Mouse (Mus musculus): ENCODE measurements around the gene Fcgr1. TPM values are rescaled to one million over a fixed set of nuclear protein-coding genes. Genes with fewer than 3 reads are reported as not detected.
"Not testable (repeated sequence)": the region's sequence is repeated elsewhere in the genome, so short reads cannot be mapped to it uniquely, and the experiment has no call there.

Gene Fcgr1
- polyA plus RNA-seq, 1 experiment from 2014 or later = 1.9 TPM

- Histone ChIP-seq H3K36me3 (no peaks in the 10 kb centered on the region), H3K9me3 (no peaks in the 10 kb centered on the region), H3K4me1 (replicated peaks) (peaks cover 44% of the 10 kb centered on the region), H3K27me3 (ENCODE audit: insufficient read depth, poor library complexity, severe bottlenecking) (no peaks in the 10 kb centered on the region), H3K4me3 (peak overlapping the region; percentile 59), H3K27ac (peak overlapping the region; percentile 62)
- no peak for DNase-seq (ENCODE audit: low spot score)
- WGBS = 50% methylated on average over 6 of the region's 6 CpGs
Observed at GRCm38 (mm10) chr3:96248141-96249033, 45.4 kb downstream of the Fcgr1 start.

GRCm38 (mm10) chr3:96247356-96248140 is 46.2 kb downstream of the Fcgr1 start:
- 3% methylated on average over 11 of the region's 11 CpGs for WGBS
- Histone ChIP-seq H3K4me1 (replicated peaks) (peaks cover 47% of the 10 kb centered on the region), H3K36me3 (no peaks in the 10 kb centered on the region), H3K27ac (peak overlapping the region; percentile 89), H3K9me3 (no peaks in the 10 kb centered on the region), H3K4me3 (peak overlapping the region; percentile 59), H3K27me3 (ENCODE audit: insufficient read depth, poor library complexity, severe bottlenecking) (no peaks in the 10 kb centered on the region)
- no peak for DNase-seq (ENCODE audit: low spot score)

GRCm38 (mm10) chr3:96246427-96246856 is 47.3 kb downstream of the Fcgr1 start, which contains the start of gene Hist2h3c1:
Gene Hist2h3c1, plus strand, starts transcription at chr3:96246685.
- DNase-seq (ENCODE audit: low spot score); H3K27me3 ChIP-seq (ENCODE audit: insufficient read depth, poor library complexity, severe bottlenecking); H3K36me3 ChIP-seq; H3K9me3 ChIP-seq: not testable (repeated sequence)
- WGBS = under 1% methylated on average over 18 of the region's 47 CpGs
- peak within 1 kb of the TSS; percentile 59 for H3K4me3 ChIP-seq
- peaks cover 47% of the 10 kb centered on the region for H3K4me1 ChIP-seq (replicated peaks)
- peak within 1 kb of the TSS; percentile 89 for H3K27ac ChIP-seq

- not testable (repeated sequence) for H3K36me3 ChIP-seq; H3K9me3 ChIP-seq; H3K27me3 ChIP-seq (ENCODE audit: insufficient read depth, poor library complexity, severe bottlenecking); DNase-seq (ENCODE audit: low spot score)
- Histone ChIP-seq H3K4me1 (replicated peaks) (peaks cover 48% of the 10 kb centered on the region), H3K4me3 (peak overlapping the region; percentile 44), H3K27ac (peak overlapping the region; percentile 81)
- WGBS = 1% methylated on average over 10 of the region's 21 CpGs
Observed at GRCm38 (mm10) chr3:96246018-96246417, 47.8 kb downstream of the Fcgr1 start.

GRCm38 (mm10) chr3:96245003-96245886 is 48.5 kb downstream of the Fcgr1 start, which contains the start of gene Hist2h2aa1:
Gene Hist2h2aa1, plus strand, starts transcription at chr3:96245497.
- under 1% methylated on average over 45 of the region's 88 CpGs for WGBS
- H3K9me3 ChIP-seq; H3K27me3 ChIP-seq (ENCODE audit: insufficient read depth, poor library complexity, severe bottlenecking); H3K36me3 ChIP-seq: not testable (repeated sequence)
- peak within 1 kb of the TSS; percentile 96 for H3K27ac ChIP-seq
- peaks cover 48% of the 10 kb centered on the region for H3K4me1 ChIP-seq (replicated peaks)
- peak; percentile 81 for DNase-seq (ENCODE audit: low spot score)
- H3K4me3 ChIP-seq = peak within 1 kb of the TSS; percentile 57

- Histone ChIP-seq H3K36me3 (no peaks in the 10 kb centered on the region), H3K4me1 (replicated peaks) (peaks cover 46% of the 10 kb centered on the region), H3K4me3 (peak overlapping the region; percentile 57; the same call in 1 of the 2 replicates), H3K27ac (peak overlapping the region; percentile 96), H3K27me3 (ENCODE audit: insufficient read depth, poor library complexity, severe bottlenecking) (no peaks in the 10 kb centered on the region), H3K9me3 (no peaks in the 10 kb centered on the region)
- no peak for DNase-seq (ENCODE audit: low spot score)
- WGBS = 85% methylated on average over 7 of the region's 7 CpGs
Observed at GRCm38 (mm10) chr3:96243921-96244572, 49.7 kb downstream of the Fcgr1 start.

- Histone ChIP-seq H3K4me3 (peak overlapping the region; percentile 42), H3K27me3 (ENCODE audit: insufficient read depth, poor library complexity, severe bottlenecking) (no peaks in the 10 kb centered on the region), H3K9me3 (no peaks in the 10 kb centered on the region), H3K4me1 (replicated peaks) (peaks cover 43% of the 10 kb centered on the region), H3K27ac (peak overlapping the region; percentile 96), H3K36me3 (no peaks in the 10 kb centered on the region)
- 79% methylated on average over 9 of the region's 9 CpGs for WGBS
- no peak for DNase-seq (ENCODE audit: low spot score)
Observed at GRCm38 (mm10) chr3:96240799-96241197, 53.0 kb downstream of the Fcgr1 start.

- not testable (repeated sequence) for H3K27me3 ChIP-seq (ENCODE audit: insufficient read depth, poor library complexity, severe bottlenecking); H3K36me3 ChIP-seq; H3K9me3 ChIP-seq
- peak within 1 kb of the TSS; percentile 96 for H3K27ac ChIP-seq
- peaks cover 43% of the 10 kb centered on the region for H3K4me1 ChIP-seq (replicated peaks)
- peak within 1 kb of the TSS; percentile 46 for H3K4me3 ChIP-seq
- 3% methylated on average over 44 of the region's 85 CpGs for WGBS
- DNase-seq (ENCODE audit: low spot score) = peak; percentile 74
Observed at GRCm38 (mm10) chr3:96239949-96240798, 53.6 kb downstream of the Fcgr1 start, which contains the start of gene Hist2h2aa2. Gene Hist2h2aa2, minus strand, starts transcription at chr3:96240276.

GRCm38 (mm10) chr3:96238954-96239793 is 54.6 kb downstream of the Fcgr1 start, which contains the start of gene Hist2h3c2:
Gene Hist2h3c2, minus strand, starts transcription at chr3:96239127.
- H3K36me3 ChIP-seq; H3K27me3 ChIP-seq (ENCODE audit: insufficient read depth, poor library complexity, severe bottlenecking); H3K9me3 ChIP-seq; DNase-seq (ENCODE audit: low spot score): not testable (repeated sequence)
- H3K4me3 ChIP-seq = peak within 1 kb of the TSS; percentile 60
- under 1% methylated on average over 32 of the region's 68 CpGs for WGBS
- H3K4me1 ChIP-seq (replicated peaks) = peaks cover 34% of the 10 kb centered on the region
- peak within 1 kb of the TSS; percentile 91 for H3K27ac ChIP-seq

GRCm38 (mm10) chr3:96237904-96238511 is 55.8 kb downstream of the Fcgr1 start:
- H3K4me1 ChIP-seq (replicated peaks) = peaks cover 24% of the 10 kb centered on the region
- no peaks in the 10 kb centered on the region for H3K9me3 ChIP-seq
- peak overlapping the region; percentile 91 for H3K27ac ChIP-seq
- peak; percentile 36 for DNase-seq (ENCODE audit: low spot score)
- WGBS = under 1% methylated on average over 12 of the region's 12 CpGs
- H3K36me3 ChIP-seq = no peaks in the 10 kb centered on the region
- H3K4me3 ChIP-seq = peak overlapping the region; percentile 60
- H3K27me3 ChIP-seq (ENCODE audit: insufficient read depth, poor library complexity, severe bottlenecking) = no peaks in the 10 kb centered on the region

All from hindbrain, embryonic 10.5 days (tissue).